Mouse (Mus musculus) neutrophil, adult 65 days (primary cell): ENCODE data around the gene Idi2. TPM values are rescaled to one million over a fixed set of nuclear protein-coding genes. Genes with fewer than 3 reads are reported as not detected.

Experiments used
- total RNA-seq: library from RNA; stranded (reverse); gene quantifications from 2 replicates; pipeline ENCODE4 v1.2.4, GENCODE M21; 2023

Idi2 gene
- not detected in 2 replicates for total RNA-seq

GRCm38 (mm10) chr13:8952563-8952962 lies at the start of gene Idi2:
Gene Idi2, plus strand, starts transcription at chr13:8952863.

GRCm38 (mm10) chr13:8948131-8948530 lies 4.5 kb upstream of the Idi2 start, which contains the start of gene Gm9745:
Gene Gm9745, minus strand, starts transcription at chr13:8948231.

GRCm38 (mm10) chr13:8995990-8996786 lies 43.5 kb downstream of the Idi2 start, which contains the start of gene Gtpbp4:
Gene Gtpbp4, minus strand, starts transcription at chr13:8996083.

Other genes with a start within 250 kb of the Idi2 start
- 44.9 and 73.8 TPM in 2 replicates for gene Wdr37, start 81.0 kb upstream of the Idi2 start, total RNA-seq
- 7.3 and 9.4 TPM in 2 replicates for gene Idi1, start 67.4 kb upstream of the Idi2 start, total RNA-seq
- not detected in 2 replicates for gene Gm9745, start 4.6 kb upstream of the Idi2 start, total RNA-seq
- gene Gtpbp4, start 43.2 kb downstream of the Idi2 start, total RNA-seq: 22.2 and 30.9 TPM in 2 replicates
- 94.9 and 111 TPM in 2 replicates for gene Larp4b, start 141.0 kb downstream of the Idi2 start, total RNA-seq